Mouse (Mus musculus): ENCODE measurements around the gene B3gnt6.

Gene B3gnt6

DNA sequence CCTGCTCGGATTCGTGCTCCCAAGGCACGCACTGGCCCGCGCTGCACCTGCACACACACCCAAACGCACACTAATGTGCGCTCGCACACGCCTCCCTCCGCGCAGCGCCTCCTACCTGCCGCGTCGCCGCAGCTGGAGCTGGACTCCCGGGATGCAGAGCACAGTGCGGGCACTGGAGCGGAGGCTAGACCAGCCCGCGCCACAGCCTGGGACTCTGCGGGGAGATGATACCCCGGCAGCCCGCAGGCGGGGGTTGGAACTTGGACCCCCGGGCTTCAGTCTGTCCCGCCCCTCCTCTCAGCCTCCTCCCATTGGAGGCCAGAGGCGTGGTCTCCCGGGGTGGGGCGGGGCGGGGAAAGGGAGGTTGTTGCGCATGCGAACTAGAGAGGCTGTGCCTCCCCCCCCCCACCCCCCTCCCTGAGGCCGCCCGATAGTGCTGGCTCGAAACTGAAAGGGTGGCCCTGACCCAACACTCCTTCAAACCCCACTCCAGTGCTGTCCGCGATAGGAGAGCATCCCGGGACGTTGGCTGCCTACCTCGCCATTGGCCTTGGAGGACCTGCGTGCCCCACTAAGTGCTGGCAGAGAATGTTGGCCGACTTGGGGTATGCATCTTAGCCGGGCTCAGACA is 21.2 kb downstream of the B3gnt6 start, which contains the start of gene Capn5:
Capn5 (minus strand) TSS at position 346 of the 631 bp plus-strand sequence.
- peak; percentile 65 for ATAC-seq (ENCODE audit: insufficient number of reproducible peaks, low FRiP score, low TSS enrichment)

DNA sequence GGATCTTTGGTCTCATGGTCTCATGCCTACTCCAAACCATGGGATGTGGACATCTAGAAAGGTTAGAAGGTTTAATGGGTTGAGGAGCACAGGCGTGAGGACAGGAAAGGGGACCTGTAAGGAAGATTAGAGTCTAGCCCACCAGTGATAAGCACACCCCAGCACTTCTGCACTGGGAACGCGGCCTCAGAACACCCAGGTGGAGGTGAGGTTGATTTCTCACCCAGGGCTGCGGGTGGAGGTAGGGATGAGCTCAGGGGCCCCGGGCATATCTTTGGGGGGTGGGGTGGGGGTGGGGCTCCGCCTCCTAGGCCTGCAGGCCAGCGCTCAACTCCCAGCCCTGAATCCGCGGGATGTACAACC is 21.7 kb downstream of the B3gnt6 start:
- ATAC-seq (ENCODE audit: insufficient number of reproducible peaks, low FRiP score, low TSS enrichment), result 0 out of 2 replicates have a peak, but pooled peaks have one; percentile 10

DNA sequence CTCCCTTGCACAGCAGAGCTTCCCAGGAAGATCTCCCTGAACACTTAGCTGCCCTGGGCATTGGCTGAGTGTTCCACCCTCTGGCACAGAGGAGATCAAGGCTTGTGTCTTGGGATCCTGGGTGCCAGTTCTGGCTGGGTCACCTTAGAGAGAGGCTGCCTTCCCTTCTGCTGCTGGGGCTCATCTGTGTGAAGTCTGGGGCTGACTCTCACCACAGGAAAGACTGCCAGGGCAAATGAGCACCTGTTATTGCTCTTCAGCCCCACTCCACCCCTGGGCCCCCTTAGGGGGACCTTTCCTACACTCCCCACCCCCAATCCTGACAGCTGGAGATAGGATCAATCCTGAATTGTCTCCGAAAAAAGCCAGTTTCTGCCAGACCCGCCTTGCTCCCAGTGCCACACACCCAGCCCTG is 22.2 kb downstream of the B3gnt6 start:
- ATAC-seq (ENCODE audit: insufficient number of reproducible peaks, low FRiP score, low TSS enrichment), result no peak

DNA sequence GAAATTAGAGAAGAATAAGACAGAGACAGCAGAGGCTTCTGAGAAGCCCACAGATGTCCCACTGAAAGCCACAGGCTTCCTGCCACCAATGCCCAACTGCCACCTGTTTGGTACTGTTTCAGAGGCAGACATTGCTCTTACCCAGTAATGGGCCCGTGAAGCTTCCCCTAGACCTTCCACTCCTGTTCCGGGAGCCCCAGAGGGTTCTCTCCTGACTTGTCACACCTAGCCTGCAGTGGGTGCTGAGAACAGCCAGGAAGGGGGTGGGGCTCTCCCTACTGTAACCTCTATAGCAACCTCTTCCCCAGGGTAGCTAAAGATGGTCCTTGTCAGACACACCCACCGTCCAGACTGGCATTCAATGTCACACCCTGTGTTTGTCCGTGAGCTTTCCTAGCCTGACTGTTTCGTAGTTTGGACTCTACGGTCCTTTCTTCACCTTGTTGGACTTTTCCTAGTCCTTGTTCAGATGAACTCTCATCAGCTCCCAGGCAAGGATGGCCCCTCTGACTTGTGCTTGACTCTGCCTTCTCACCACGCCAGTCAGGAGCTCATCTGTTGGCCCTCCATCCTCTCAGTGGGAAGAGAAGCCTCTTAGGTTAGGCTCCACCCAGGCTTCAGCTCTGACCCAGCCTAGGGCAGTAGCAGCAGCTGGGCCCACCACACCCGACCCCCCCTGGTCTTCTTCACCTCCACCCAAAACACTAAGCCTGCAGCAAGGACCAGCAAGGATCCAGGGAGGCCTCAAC is 22.8 kb downstream of the B3gnt6 start:
- ATAC-seq (ENCODE audit: insufficient number of reproducible peaks, low FRiP score, low TSS enrichment), result no peak

DNA sequence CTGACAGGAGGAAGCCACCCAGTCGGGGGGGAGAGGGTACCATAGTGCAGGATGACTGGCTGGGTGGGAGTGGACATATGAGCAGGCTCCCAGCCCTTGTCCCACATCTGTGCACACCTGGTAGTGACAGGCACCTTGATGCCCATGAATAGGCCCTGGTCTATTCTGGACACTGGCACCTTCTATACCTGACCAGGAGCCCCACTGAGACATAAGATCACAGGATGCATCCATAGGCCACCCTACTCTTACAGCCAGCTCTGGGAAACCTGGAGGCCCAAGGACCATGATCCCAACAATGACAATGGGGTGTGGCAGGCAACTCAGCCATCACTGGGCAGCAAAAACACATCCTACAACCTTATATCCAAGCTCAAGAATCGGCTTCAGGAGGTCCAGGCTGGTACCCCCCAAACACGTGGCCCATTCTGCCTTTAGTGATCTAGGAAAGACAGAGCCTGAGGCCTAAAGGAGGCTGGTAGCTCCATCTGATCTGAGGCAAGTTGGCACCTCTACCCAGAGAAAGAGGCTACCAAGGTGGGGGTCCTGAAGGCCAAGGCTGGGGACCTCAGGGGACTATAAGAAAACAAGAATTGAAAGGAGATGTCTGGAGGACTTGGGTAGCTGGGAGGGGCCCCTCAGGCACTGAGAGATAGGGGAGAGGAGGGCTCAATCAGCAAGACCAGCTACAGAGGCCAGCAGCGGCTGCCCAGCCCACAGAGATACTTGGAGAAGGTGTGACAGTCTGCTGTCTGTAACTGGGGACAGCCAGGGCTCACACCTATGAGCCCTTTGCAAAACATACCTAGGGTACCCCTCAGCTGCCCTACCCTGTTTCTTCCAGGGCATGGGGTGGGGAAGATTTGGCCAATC is 24.2 kb downstream of the B3gnt6 start:
- ATAC-seq (ENCODE audit: insufficient number of reproducible peaks, low FRiP score, low TSS enrichment), result no peak

DNA sequence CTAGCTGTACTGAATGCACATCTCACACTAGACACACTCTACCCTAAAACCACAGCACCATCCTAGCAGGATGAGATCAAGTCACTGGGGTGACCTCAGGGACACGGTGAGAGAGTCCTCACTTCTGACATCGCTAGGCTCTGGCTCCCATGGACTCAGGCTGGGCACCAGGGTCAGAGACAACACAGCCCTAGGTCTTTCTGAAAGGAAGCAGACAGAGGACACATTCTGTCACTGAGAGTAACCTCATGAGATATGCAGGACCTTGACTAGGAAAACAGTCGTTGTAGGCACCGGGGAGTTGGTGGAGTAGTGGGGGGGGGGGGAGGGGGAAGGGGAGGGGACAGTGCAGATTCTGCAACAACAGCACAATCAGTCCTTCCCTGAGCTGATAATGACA is 25.9 kb downstream of the B3gnt6 start:
- no peak for ATAC-seq (ENCODE audit: insufficient number of reproducible peaks, low FRiP score, low TSS enrichment)

DNA sequence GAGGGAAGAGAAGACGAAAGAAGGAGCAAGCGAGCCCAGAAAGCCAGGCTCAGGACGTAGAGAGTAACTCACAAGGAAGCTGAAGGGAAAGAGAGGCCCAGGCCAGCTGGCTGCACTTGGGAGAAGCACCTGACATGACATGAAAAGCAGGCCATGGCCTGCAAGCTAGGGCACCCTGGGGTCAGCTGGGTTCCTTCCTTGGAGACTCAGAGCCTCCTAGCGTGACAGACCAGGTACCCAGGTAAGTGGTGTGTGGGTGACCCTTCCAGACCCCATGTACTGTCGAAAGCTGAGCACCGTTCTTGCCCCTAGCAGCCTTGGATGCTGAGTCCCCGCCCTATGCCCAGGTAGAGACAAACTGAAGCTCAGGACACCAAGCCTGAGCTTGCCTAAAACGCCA is 26.6 kb downstream of the B3gnt6 start:
- no peak for ATAC-seq (ENCODE audit: insufficient number of reproducible peaks, low FRiP score, low TSS enrichment)

DNA sequence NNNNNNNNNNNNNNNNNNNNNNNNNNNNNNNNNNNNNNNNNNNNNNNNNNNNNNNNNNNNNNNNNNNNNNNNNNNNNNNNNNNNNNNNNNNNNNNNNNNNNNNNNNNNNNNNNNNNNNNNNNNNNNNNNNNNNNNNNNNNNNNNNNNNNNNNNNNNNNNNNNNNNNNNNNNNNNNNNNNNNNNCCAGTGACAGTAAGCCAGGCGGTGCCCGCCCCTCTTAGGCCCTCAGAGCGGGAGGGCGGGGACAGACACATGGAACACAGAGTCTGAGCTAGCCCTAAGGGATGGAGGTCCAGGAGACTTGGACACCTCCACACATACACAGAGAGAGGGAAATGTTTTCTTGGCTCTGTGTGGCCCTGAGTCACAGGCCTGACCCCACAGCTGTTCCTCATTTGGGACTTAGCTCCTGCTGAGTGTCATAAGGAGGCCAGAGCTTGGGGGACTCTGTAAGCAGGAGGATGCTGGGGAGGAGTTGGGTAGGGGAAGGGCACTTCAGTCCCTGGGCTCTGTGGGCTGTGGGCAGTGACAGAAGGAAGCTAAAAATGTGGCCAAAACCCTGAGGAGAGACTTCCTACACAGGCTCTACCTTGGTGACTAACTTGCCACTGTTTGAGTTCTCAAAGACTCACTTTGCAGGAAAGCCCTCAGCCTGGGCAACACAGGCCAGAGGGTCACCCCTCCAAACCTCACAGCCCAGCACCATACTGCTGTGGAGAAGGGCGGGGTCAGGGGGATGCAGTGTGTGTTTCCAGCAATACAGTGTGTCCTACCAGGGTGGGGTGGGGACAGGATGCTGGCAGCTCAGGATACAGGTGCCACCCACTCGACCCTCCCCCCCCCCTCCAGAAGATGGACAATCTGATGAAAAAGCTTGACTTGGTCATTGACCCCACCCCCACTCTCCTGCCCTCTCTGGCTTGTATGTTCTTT is 27.9 kb downstream of the B3gnt6 start:
- ATAC-seq (ENCODE audit: insufficient number of reproducible peaks, low FRiP score, low TSS enrichment), result no peak

DNA sequence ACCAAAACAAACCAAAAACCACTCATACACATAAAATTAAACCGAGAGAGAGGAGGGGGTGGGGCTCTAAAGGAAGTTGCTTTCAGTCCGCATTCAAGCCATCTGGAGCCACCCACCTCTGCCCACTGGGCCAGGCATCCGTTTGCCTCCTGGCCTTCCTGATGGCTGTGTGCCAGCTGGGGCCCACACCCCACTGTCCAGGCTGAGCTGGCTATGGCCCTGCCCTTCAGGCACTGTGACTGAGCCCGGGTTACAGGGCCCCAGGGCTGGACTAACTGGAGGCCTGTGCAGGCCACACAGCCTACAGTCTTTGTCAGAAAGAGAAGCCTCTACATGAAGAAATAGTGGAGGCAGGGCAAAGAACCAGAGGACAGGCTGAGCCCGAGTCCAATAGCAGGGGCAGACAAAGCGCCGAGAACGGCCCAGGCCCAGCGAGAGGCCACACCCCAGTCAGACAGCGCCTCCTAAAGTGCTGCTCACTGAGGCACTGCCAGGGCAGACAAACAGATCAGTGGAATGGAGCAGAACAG is 34.2 kb downstream of the B3gnt6 start:
- ATAC-seq (ENCODE audit: insufficient number of reproducible peaks, low FRiP score, low TSS enrichment), result no peak

DNA sequence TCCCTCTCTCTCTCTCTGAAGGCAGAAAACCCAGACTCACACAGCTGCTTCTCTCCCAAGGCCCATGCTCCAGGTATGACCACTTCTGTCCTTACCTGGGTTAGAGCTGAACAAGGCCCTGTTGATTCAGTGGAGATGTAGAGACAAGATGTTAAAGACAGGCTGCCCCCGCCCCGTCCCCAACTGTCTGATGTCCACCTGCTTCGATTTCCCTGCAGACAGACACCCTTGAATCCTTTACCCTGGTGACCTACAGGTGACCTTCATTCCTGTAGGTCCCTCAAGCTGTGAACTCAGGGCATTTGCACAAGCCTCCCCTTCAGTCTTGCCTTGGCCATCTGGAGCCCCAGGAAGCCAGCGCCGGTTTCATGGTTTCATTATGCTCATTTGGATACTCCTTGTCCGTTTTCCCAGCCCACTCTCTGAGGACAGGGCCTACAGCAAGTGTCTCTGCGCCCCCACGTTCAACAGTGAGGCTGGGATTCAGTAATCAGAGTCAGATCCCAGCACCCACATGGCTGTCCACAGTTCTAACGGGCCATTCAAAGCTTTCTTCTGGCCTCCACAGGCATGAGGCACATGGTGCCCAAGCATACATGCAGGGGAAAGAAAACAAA is 34.8 kb downstream of the B3gnt6 start:
- ATAC-seq (ENCODE audit: insufficient number of reproducible peaks, low FRiP score, low TSS enrichment), result no peak

DNA sequence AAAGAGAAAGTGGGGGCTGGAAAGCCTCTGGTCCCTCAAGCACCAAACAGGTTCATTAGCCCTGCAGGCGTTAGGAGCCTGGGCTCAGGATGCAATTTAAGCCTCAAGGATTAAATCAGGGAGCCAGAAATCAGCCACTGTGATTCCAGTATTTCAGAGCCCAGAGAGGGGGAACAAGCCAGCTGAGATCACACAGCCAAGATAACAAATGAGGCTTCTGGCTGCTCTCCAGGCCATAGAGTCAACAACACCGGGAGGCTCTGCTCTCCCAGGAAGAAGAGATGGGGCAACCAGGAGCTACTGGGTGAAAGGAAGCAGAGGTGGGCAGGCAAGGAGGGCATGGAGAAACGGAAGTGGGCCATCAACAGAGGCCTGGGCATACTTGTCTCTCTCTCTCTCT is 35.6 kb downstream of the B3gnt6 start:
- no peak for ATAC-seq (ENCODE audit: insufficient number of reproducible peaks, low FRiP score, low TSS enrichment)

DNA sequence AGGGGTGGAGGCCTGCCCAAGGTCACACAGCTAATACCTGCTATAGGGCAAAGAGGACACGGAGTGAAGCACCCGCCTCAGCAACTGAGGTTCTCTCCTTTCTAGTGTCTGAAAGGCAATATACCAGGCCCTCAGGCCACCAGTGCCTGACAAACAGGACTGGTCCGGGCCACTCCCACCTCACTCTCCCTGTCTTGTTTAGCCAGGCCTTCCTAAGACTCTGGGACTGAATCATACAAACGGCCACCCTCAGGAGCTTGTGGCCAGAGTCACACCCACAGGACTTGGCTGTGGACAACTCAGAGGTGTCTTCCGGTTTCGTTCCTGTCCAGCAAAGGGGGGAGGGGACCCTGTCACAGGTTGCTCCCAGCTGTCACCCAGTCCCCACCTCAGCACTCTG is 37.0 kb downstream of the B3gnt6 start:
- ATAC-seq (ENCODE audit: insufficient number of reproducible peaks, low FRiP score, low TSS enrichment), result no peak

DNA sequence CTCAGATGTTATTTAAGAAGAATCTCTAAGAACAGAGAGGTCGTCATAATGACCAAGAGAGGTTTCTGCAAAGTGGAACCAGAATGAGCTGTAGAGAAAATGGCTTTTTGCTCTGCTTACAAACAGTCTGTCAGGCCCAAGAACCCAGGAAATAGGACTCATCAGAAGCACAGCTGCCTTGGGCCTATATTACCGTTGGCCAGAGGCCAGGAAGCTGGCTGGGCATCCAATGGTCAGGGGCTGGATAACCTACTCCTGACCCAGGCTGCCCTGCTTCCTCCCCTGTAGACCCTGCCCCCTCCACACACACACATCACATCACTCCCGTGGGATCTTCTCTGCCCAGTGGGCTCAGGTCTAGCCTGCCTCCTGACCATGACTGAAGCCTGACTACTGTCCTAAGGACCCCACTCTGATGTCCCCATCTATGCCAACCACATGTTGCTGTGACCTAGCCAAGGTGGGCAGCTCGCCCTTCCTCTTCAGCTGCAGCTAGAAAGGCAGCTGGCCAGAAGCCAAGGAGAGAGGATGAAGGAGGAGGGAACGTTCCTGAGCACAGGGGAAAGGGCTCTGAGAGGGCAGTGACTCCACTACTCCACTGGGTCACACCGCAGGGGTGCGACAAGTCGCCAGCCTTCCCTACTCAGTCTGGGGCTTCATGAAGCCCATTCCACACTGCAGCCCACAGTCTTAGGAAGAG is 39.1 kb downstream of the B3gnt6 start:
- ATAC-seq (ENCODE audit: insufficient number of reproducible peaks, low FRiP score, low TSS enrichment), result no peak

DNA sequence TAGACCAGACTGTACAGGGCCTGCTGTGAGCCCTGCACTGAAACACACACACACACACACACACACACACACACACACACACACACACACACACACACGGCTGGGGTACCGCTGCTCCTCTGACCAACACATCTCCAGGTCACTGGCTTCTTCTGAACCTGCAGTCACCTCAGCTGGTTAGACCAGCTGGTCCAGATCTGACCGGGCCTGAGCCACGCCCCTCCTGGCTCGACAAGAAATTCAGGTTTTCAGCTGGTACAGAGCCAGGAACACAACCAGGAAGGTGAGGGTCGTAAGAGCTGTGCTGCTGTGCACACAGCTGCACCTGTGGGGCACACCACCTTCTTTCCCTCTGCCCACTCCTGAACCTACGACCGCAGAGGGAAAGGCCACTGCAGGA is 40.8 kb downstream of the B3gnt6 start:
- ATAC-seq (ENCODE audit: insufficient number of reproducible peaks, low FRiP score, low TSS enrichment), result no peak

DNA sequence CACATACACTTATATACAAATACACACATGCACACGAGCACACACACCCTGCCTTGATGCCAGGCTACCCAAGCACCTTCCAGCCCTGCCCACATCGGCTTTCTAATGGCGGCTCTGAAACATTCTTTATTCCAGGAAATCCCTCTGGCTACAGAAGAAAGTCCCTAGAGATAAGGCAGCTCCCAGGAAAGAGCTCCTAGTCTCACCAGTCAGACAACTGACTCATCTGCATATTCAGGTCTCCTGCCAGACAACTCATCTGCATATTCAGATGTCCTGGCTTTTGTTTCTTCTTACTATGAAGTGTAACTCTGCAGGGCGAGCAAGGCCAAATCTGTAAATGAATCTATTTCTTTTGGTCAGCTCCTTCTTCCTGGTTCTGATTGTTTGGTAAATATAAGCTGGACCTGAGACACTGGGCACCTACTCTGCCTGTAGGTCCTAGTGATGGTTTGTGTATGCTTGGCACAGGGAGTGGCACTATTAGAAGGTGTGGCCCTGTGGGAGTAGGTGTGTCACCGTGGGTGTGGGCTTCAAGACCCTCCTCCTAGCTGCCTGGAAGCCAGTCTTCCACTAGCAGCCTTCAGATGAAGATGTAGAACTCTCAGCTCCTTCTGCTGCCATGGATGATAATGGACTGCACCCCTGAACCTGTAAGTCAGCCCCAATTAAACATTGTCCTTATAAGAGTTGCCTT is 41.5 kb downstream of the B3gnt6 start:
- no peak for ATAC-seq (ENCODE audit: insufficient number of reproducible peaks, low FRiP score, low TSS enrichment)

DNA sequence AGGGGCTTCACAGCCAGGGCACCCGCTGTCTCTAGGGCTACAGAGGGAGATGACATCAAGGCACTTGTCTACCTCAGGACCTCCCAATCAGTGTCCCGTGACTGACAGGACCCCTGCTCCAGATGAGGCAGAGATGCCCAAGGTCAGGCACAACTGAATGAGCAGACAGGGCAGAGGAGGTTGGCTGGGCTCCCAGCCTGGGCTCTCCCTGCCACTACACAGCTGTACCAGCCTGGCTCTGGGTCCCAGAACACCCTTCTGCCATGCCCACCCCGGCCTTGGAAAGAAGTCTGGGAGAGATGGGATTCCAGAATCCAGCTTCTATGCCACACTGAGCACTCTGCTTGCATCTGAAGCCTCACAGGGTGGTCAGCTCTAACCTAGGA is 43.0 kb downstream of the B3gnt6 start:
- ATAC-seq (ENCODE audit: insufficient number of reproducible peaks, low FRiP score, low TSS enrichment), result no peak

DNA sequence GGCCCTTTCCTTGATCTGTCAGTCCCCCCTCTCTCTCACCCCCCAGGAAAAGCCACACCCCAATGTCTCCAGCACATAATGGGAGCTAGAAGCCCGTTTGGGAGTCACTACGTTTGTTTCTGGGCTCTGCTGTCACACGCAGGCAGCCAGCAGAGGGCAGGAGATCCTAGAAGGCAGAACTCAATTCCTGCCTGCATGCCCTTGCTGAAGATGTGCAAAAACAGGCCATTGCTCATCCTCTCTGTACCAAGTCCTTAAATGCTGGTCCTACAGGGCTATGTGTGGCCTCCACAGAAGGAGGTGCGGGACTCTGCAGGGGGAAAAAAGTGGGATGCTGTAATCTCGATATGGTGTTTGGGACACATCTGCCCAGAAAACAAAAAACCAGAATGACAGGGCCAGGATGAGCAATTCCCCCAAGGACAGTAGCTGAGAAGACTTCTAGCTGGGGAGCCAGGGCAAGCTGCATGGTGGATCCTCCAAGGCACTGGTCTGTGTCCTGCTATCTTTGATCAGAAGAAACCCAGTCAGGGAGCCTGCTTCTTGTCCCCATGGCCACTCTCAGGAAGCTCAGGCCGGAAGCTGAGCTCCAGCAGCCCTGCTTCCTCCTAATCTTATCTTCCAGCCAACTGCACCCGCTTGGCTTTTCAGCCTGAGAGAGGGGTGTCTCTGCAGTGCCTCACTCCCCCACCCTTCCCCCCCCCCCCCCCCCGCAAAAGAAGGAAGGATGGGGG is 43.6 kb downstream of the B3gnt6 start:
- no peak for ATAC-seq (ENCODE audit: insufficient number of reproducible peaks, low FRiP score, low TSS enrichment)

DNA sequence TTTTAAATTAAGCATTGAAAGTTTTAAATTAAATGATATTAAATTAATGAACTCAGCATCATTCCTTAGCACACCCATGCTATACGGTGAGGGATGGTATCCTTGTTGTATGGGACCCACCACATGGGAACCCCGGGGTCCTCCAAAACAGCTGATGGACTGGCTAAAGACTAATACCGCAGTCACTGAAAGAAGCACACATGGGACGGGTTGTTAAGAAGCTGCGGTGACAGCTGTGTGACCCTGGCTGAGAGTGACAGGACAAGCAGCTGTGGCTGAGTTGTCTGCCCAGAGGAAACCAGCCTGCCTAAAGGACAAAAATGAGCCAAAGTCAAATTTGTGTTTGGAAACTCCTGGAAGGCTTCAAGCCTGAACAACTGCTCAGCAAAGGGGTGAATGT is 45.4 kb downstream of the B3gnt6 start:
- no peak for ATAC-seq (ENCODE audit: insufficient number of reproducible peaks, low FRiP score, low TSS enrichment)
